Mouse (Mus musculus): ENCODE data around the gene Mapkapk5. TPM values are rescaled to one million over a fixed set of nuclear protein-coding genes. Genes with fewer than 3 reads are reported as not detected.
"Not testable (repeated sequence)": the region's sequence is repeated elsewhere in the genome, so short reads cannot be mapped to it uniquely, and the experiment has no call there.

Gene Mapkapk5
- polyA plus RNA-seq, 1 experiment from 2014 or later, result 54.5 TPM

DNA sequence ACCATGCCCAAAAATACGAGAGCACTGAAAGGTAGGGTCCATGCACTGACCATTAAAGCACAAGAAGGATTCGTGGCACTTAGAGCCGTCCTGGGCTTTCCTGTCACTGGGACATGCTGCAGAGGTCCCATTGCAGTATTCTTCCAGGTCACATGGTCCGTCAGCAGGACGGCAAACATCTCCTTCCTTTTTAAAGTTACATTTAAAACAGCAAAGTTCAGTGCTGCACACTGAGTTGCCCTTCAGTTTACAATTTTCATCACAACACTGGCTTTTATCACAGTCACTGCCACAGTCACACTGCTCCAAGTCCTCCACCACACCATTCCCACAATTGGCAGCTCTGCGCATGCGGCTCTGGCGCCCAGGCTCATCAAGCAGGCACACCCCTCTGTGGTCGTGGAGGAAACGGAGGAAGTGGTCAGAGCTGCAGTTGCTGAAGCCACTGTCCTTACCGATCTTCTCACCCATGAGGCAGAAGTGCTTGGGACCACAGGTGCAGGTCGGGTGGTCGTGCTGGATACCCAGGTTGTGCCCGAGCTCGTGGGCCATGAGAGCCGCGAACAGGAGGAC lies 44.2 kb downstream of the Mapkapk5 start:
- 76% methylated on average over 10 of the region's 17 CpGs for WGBS
- H3K4me1 ChIP-seq (ENCODE audit: control insufficient read depth, insufficient read depth, low read length); H3K4me3 ChIP-seq (ENCODE audit: low read depth, low read length); H3K27ac ChIP-seq (replicated peaks; ENCODE audit: low read depth, low read length); H3K9me3 ChIP-seq (ENCODE audit: control insufficient read depth, low read length); H3K36me3 ChIP-seq (ENCODE audit: control insufficient read depth, insufficient read depth, low read length); ATAC-seq (ENCODE audit: insufficient number of reproducible peaks, low FRiP score, low TSS enrichment, low read depth); H3K4me2 ChIP-seq (ENCODE audit: low read depth, severe bottlenecking); H3K27me3 ChIP-seq (ENCODE audit: control insufficient read depth, insufficient read depth, low read length); DNase-seq (ENCODE audit: low spot score); H3K9ac ChIP-seq (ENCODE audit: low read length): not testable (repeated sequence)

DNA sequence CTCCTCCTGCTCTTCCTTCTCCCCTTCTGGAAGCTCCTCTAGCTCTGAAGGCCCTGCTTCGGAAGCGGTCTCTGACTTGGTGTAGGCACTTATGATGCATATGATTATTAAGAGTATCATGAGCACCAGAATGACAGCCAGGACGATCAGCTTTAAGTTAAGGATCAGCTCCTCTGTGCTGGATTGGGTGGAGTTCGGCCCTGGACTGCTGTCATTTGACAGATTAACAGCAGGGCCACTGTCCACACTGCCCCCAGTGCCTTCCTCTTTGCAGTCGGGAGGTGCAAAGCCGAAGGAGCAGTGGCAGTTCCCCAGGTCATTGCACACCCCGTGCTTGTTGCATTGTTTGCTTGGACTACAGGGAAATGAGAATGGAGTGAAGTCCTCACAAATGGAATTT lies 45.0 kb downstream of the Mapkapk5 start:
- Histone ChIP-seq H3K36me3 (ENCODE audit: control insufficient read depth, insufficient read depth, low read length) (no peaks in the 10 kb centered on the region), H3K4me2 (ENCODE audit: low read depth, severe bottlenecking) (no peak overlapping the region), H3K9ac (ENCODE audit: low read length) (no peak overlapping the region), H3K9me3 (ENCODE audit: control insufficient read depth, low read length) (no peaks in the 10 kb centered on the region; the same call in 1 of the 2 replicates), H3K27ac (replicated peaks; ENCODE audit: low read depth, low read length) (no peak overlapping the region), H3K4me3 (ENCODE audit: low read depth, low read length) (no peak overlapping the region), H3K4me1 (ENCODE audit: control insufficient read depth, insufficient read depth, low read length) (no peaks in the 10 kb centered on the region), H3K27me3 (ENCODE audit: control insufficient read depth, insufficient read depth, low read length) (no peaks in the 10 kb centered on the region)
- ATAC-seq (ENCODE audit: insufficient number of reproducible peaks, low FRiP score, low TSS enrichment, low read depth) (no peak), DNase-seq (ENCODE audit: low spot score) (no peak)
- WGBS, result 72% methylated on average over 7 of the region's 7 CpGs

DNA sequence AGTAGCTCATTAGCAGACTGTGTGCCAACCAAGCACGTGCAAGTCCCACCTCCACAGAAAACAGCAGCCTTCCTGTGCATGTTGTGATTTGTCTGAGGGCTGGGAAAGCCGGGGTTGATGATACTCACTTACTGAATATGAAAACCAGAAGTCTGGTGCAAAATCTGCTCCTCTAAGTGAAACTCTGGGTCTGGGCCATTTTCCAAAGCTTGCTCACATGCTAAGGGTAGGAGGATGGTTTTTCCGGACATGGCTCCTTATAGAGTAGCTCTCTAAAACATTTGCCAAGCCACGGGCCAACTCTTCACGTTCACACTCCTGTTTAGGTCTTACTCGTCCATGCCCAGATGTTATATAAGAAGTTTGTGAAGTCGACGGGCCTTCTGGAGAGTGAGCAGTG lies 52.4 kb downstream of the Mapkapk5 start:
- 69% methylated on average over 8 of the region's 8 CpGs for WGBS
- Histone ChIP-seq H3K36me3 (ENCODE audit: control insufficient read depth, insufficient read depth, low read length) (no peaks in the 10 kb centered on the region), H3K9ac (ENCODE audit: low read length) (no peak overlapping the region), H3K4me3 (ENCODE audit: low read depth, low read length) (no peak overlapping the region), H3K27ac (replicated peaks; ENCODE audit: low read depth, low read length) (no peak overlapping the region), H3K27me3 (ENCODE audit: control insufficient read depth, insufficient read depth, low read length) (no peaks in the 10 kb centered on the region), H3K4me1 (ENCODE audit: control insufficient read depth, insufficient read depth, low read length) (no peaks in the 10 kb centered on the region), H3K4me2 (ENCODE audit: low read depth, severe bottlenecking) (no peak overlapping the region), H3K9me3 (ENCODE audit: control insufficient read depth, low read length) (no peaks in the 10 kb centered on the region; the same call in 1 of the 2 replicates)
- no peak for ATAC-seq (ENCODE audit: insufficient number of reproducible peaks, low FRiP score, low TSS enrichment, low read depth)
- no peak for DNase-seq (ENCODE audit: low spot score)

DNA sequence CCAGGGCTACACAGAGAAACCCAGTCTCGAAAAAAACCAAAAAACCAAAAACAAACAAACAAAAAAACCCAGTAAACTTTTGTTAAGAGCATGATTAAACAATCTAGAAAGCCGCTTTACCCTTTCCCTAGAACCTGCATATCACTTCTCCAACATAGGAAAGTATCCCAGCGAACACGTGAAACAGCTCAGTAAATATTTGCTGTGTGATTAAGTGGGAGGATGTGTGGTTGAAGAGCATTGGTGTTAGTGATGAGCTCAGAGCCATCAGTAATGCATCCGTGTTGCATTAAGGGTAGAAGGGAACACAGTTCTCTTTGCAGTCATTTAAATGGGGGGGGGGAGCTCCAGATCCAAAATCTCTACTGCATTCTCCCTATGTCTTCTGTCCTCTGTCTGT lies 60.9 kb downstream of the Mapkapk5 start:
- no peak for DNase-seq (ENCODE audit: low spot score)
- Histone ChIP-seq H3K9ac (ENCODE audit: low read length) (no peak overlapping the region), H3K36me3 (ENCODE audit: control insufficient read depth, insufficient read depth, low read length) (no peaks in the 10 kb centered on the region), H3K27me3 (ENCODE audit: control insufficient read depth, insufficient read depth, low read length) (no peaks in the 10 kb centered on the region), H3K4me3 (ENCODE audit: low read depth, low read length) (no peak overlapping the region), H3K27ac (replicated peaks; ENCODE audit: low read depth, low read length) (no peak overlapping the region), H3K4me1 (ENCODE audit: control insufficient read depth, insufficient read depth, low read length) (no peaks in the 10 kb centered on the region), H3K4me2 (ENCODE audit: low read depth, severe bottlenecking) (no peak overlapping the region), H3K9me3 (ENCODE audit: control insufficient read depth, low read length) (no peaks in the 10 kb centered on the region)
- ATAC-seq (ENCODE audit: insufficient number of reproducible peaks, low FRiP score, low TSS enrichment, low read depth), result no peak
- WGBS, result 82% methylated on average over 5 of the region's 5 CpGs

DNA sequence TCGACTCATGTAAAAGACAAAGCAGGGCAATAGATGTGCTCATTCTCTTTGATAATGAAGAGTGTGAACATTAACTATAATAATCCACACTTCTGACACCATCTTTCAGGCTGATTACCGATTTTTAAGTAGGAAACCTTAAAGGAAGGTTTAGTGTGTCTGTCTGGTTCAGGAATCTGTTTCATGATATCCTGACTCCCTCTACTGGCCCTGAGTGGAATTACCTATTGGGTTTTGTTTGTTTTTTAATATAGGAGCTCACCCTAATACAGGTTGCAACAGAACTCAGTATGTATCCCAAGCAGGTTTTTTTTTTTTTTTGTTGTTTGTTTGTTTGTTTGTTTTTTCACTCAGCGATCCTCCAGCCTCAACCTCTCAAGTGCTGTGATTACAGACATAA lies 68.0 kb downstream of the Mapkapk5 start:
- H3K27ac ChIP-seq (replicated peaks; ENCODE audit: low read depth, low read length), result no peak overlapping the region
- no peak for ATAC-seq (ENCODE audit: insufficient number of reproducible peaks, low FRiP score, low TSS enrichment, low read depth)
- no peaks in the 10 kb centered on the region for H3K36me3 ChIP-seq (ENCODE audit: control insufficient read depth, insufficient read depth, low read length)
- no peaks in the 10 kb centered on the region for H3K9me3 ChIP-seq (ENCODE audit: control insufficient read depth, low read length)
- DNase-seq (ENCODE audit: low spot score), result peak; percentile 34
- H3K9ac ChIP-seq (ENCODE audit: low read length), result no peak overlapping the region
- 43% methylated on average over 3 of the region's 3 CpGs for WGBS
- no peaks in the 10 kb centered on the region for H3K4me1 ChIP-seq (ENCODE audit: control insufficient read depth, insufficient read depth, low read length)
- no peak overlapping the region for H3K4me2 ChIP-seq (ENCODE audit: low read depth, severe bottlenecking)
- H3K4me3 ChIP-seq (ENCODE audit: low read depth, low read length), result no peak overlapping the region
- no peaks in the 10 kb centered on the region for H3K27me3 ChIP-seq (ENCODE audit: control insufficient read depth, insufficient read depth, low read length)

DNA sequence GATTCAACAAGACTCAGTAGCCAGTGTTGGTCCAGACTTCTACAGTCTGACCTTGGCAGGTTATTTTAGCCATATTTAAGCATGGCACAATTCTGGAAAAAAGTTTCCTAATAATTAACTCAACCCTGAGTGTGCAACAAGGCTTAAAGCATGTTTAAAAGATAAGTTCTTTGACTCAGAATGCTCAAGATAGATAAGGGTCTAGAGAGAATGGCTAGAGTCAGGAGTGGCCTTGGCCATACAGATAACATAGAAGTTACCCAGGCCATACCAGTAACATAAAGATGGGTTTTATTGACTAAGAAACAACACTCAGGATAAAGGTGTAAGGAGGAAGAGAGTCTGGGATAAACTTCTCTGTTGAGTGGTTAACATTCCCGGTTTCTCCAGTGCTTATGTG lies 69.7 kb downstream of the Mapkapk5 start:
- H3K4me2 ChIP-seq (ENCODE audit: low read depth, severe bottlenecking), result no peak overlapping the region
- no peak overlapping the region for H3K9ac ChIP-seq (ENCODE audit: low read length)
- DNase-seq (ENCODE audit: low spot score), result no peak
- H3K4me1 ChIP-seq (ENCODE audit: control insufficient read depth, insufficient read depth, low read length), result no peaks in the 10 kb centered on the region
- no peaks in the 10 kb centered on the region for H3K27me3 ChIP-seq (ENCODE audit: control insufficient read depth, insufficient read depth, low read length)
- H3K4me3 ChIP-seq (ENCODE audit: low read depth, low read length), result no peak overlapping the region
- H3K9me3 ChIP-seq (ENCODE audit: control insufficient read depth, low read length), result no peaks in the 10 kb centered on the region
- ATAC-seq (ENCODE audit: insufficient number of reproducible peaks, low FRiP score, low TSS enrichment, low read depth), result no peak
- no peaks in the 10 kb centered on the region for H3K36me3 ChIP-seq (ENCODE audit: control insufficient read depth, insufficient read depth, low read length)
- no peak overlapping the region for H3K27ac ChIP-seq (replicated peaks; ENCODE audit: low read depth, low read length)
- WGBS, result 89% methylated on average over 1 of the region's 1 CpGs

Other genes with a start within 250 kb of the Mapkapk5 start
- gene Trafd1, start 160.3 kb downstream of the Mapkapk5 start, polyA plus RNA-seq (2014; fragmentation: Nextera tagmentation; extraction: Ambion mirVana), result 59.7 and 66.6 TPM in 2 replicates
- gene Naa25, start 148.0 kb downstream of the Mapkapk5 start, polyA plus RNA-seq (2014; fragmentation: Nextera tagmentation; extraction: Ambion mirVana), result 42.6 and 47.0 TPM in 2 replicates
- 0.99 and 1.1 TPM in 2 replicates for gene Tmem116, start 94.0 kb downstream of the Mapkapk5 start, polyA plus RNA-seq (2014; fragmentation: Nextera tagmentation; extraction: Ambion mirVana)
- 95.4 and 100 TPM in 2 replicates for gene Erp29, start 93.4 kb downstream of the Mapkapk5 start, polyA plus RNA-seq (2014; fragmentation: Nextera tagmentation; extraction: Ambion mirVana)
- gene Adam1b, start 42.5 kb downstream of the Mapkapk5 start, polyA plus RNA-seq (2014; fragmentation: Nextera tagmentation; extraction: Ambion mirVana), result not detected in 2 replicates
- 2.2 and 2.3 TPM in 2 replicates for gene Adam1a, start 423 bp downstream of the Mapkapk5 start, polyA plus RNA-seq (2014; fragmentation: Nextera tagmentation; extraction: Ambion mirVana)
- gene Gm42878, start 423 bp downstream of the Mapkapk5 start, polyA plus RNA-seq (2014; fragmentation: Nextera tagmentation; extraction: Ambion mirVana), result not detected in 2 replicates
- gene Aldh2, start 47.9 kb upstream of the Mapkapk5 start, polyA plus RNA-seq (2014; fragmentation: Nextera tagmentation; extraction: Ambion mirVana), result 80.1 and 111 TPM in 2 replicates
- gene Acad12, start 73.0 kb upstream of the Mapkapk5 start, polyA plus RNA-seq (2014; fragmentation: Nextera tagmentation; extraction: Ambion mirVana), result 2.5 and 3.0 TPM in 2 replicates
- 1.3 and 1.7 TPM in 2 replicates for gene Acad10, start 114.6 kb upstream of the Mapkapk5 start, polyA plus RNA-seq (2014; fragmentation: Nextera tagmentation; extraction: Ambion mirVana)
- 37.1 and 42.7 TPM in 2 replicates for gene Brap, start 114.7 kb upstream of the Mapkapk5 start, polyA plus RNA-seq (2014; fragmentation: Nextera tagmentation; extraction: Ambion mirVana)
- gene Atxn2, start 165.4 kb upstream of the Mapkapk5 start, polyA plus RNA-seq (2014; fragmentation: Nextera tagmentation; extraction: Ambion mirVana), result 74.4 and 84.9 TPM in 2 replicates